Mouse (Mus musculus): ENCODE measurements around the gene Fosb. TPM values are rescaled to one million over a fixed set of nuclear protein-coding genes. Genes with fewer than 3 reads are reported as not detected.

Gene Fosb
- total and polyA plus RNA-seq, 2 experiments from 2014 or later = 0.11 to 0.38 TPM

GRCm38 (mm10) chr7:19290969-19291596 is 18.8 kb downstream of the Fosb start:
- H3K36me3 ChIP-seq (ENCODE audit: insufficient read depth, low read length) = peaks cover 33% of the 10 kb centered on the region
- 11% methylated on average over 19 of the region's 20 CpGs for WGBS
- no peaks in the 10 kb centered on the region for H3K27me3 ChIP-seq (ENCODE audit: insufficient read depth, low read length)
- ATAC-seq (ENCODE audit: low FRiP score) = no peak
- no peaks in the 10 kb centered on the region for H3K9me3 ChIP-seq (ENCODE audit: low read length)
- TF ChIP-seq CTCF (IDR thresholded peaks at IDR 0.05) = no peak
- H3K4me3 ChIP-seq (ENCODE audit: low read depth, low read length) = no peak overlapping the region
- peak overlapping the region; percentile 33 for H3K4me2 ChIP-seq (ENCODE audit: low read depth, low read length, poor library complexity, severe bottlenecking)
- DNase-seq (ENCODE audit: low spot score) = no peak
- no peaks in the 10 kb centered on the region for H3K4me1 ChIP-seq (ENCODE audit: insufficient read depth, low read length)
- no peak overlapping the region for H3K9ac ChIP-seq (replicated peaks; ENCODE audit: low read length, poor library complexity, severe bottlenecking)
- no peak overlapping the region for H3K27ac ChIP-seq (ENCODE audit: low read depth, low read length)

DNA sequence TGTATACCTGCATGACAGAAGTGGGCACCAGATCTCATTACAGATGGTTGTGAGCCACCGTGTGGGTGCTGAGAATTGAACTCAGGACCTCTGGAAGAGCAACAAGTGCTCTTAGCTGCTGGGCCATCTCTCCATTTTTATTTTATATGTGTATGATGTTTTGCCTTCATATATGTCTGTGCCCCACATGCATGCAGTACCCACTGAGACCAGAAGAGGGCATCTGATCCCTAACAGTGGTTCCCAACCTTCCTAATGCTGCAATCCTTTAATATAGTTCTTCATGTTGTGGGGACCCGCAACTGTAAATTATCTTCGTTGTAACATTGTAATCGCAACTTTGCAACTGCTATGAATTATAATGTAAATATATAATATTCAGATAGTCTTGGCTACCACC is 25.1 kb downstream of the Fosb start:
- H3K4me3 ChIP-seq (ENCODE audit: low read depth, low read length) = no peak overlapping the region; the same call in 1 of the 2 replicates
- H3K36me3 ChIP-seq (ENCODE audit: insufficient read depth, low read length) = peaks cover 19% of the 10 kb centered on the region
- H3K9ac ChIP-seq (replicated peaks; ENCODE audit: low read length, poor library complexity, severe bottlenecking) = no peak overlapping the region
- no peak overlapping the region for H3K27ac ChIP-seq (ENCODE audit: low read depth, low read length)
- TF ChIP-seq CTCF (IDR thresholded peaks at IDR 0.05) = peak; percentile 90
- 36% methylated on average over 4 of the region's 4 CpGs for WGBS
- DNase-seq (ENCODE audit: low spot score) (peak; percentile 68), ATAC-seq (ENCODE audit: low FRiP score) (no peak)
- peak overlapping the region; percentile 52; the same call in 1 of the 2 replicates for H3K4me2 ChIP-seq (ENCODE audit: low read depth, low read length, poor library complexity, severe bottlenecking)
- H3K9me3 ChIP-seq (ENCODE audit: low read length) = no peaks in the 10 kb centered on the region
- peaks cover 10% of the 10 kb centered on the region; the same call in 1 of the 2 replicates for H3K4me1 ChIP-seq (ENCODE audit: insufficient read depth, low read length)
- peaks cover 10% of the 10 kb centered on the region for H3K27me3 ChIP-seq (ENCODE audit: insufficient read depth, low read length)

DNA sequence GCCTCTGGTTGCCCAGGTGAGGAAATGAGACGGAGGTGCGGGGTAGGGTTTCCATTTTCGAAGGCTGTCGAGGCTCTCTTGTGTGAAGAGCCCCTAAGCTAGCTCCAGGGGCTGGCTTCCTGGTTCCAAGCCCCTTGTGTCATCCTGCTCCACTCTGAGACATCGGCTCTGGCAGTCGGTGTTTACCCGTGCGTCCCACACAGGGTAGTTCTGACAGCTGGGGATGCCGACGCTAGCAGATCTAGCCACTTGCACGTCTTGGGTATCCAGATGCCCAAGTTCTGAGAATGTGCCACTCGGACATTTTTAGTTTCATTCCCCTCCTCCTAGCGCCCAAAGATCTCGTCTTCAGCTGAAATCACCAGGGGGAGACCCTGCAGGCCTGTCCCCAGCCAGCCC is 26.4 kb downstream of the Fosb start:
- TF ChIP-seq CTCF (IDR thresholded peaks at IDR 0.05) = no peak
- DNase-seq (ENCODE audit: low spot score) (no peak), ATAC-seq (ENCODE audit: low FRiP score) (0 out of 2 replicates have a peak, but pooled peaks have one; percentile 0)
- Histone ChIP-seq H3K36me3 (ENCODE audit: insufficient read depth, low read length) (peaks cover 17% of the 10 kb centered on the region), H3K4me3 (ENCODE audit: low read depth, low read length) (peak overlapping the region; percentile 86), H3K9ac (replicated peaks; ENCODE audit: low read length, poor library complexity, severe bottlenecking) (peak overlapping the region; percentile 96), H3K27me3 (ENCODE audit: insufficient read depth, low read length) (peaks cover 24% of the 10 kb centered on the region), H3K4me2 (ENCODE audit: low read depth, low read length, poor library complexity, severe bottlenecking) (peak overlapping the region; percentile 52), H3K27ac (ENCODE audit: low read depth, low read length) (peak overlapping the region; percentile 92), H3K4me1 (ENCODE audit: insufficient read depth, low read length) (peaks cover 10% of the 10 kb centered on the region), H3K9me3 (ENCODE audit: low read length) (no peaks in the 10 kb centered on the region)
- WGBS = 10% methylated on average over 13 of the region's 14 CpGs

DNA sequence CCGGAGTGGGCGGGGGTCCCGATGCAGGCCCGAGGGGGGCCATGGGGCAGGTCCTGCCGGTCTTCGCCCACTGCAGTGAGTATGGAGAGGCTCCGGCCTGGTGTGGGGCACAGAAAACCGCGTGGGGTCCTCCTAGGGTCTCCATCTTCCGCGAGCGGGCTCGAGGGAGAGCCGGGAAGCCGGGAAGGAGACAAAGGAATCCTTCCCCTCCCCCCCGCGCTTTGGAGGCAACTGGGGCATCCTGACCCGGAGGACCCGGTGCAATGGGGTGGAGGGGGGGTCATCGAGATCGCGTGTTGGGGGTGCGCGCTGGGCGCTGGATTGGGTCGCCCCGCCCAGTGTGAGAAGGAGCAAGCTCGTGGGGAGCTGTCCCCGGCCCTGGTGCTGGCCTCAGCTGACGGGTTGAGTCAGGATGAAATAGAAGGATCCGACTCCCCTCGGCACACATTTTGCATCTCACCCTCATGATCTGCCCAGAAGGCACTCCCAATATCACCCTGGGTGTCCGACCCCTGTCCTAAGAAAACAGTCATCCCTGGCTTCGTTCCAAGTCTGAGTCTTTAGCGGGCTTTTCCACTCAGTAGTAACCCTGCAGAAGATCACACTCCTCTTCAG is 27.0 kb downstream of the Fosb start:
- Histone ChIP-seq H3K36me3 (ENCODE audit: insufficient read depth, low read length) (peaks cover 14% of the 10 kb centered on the region), H3K9ac (replicated peaks; ENCODE audit: low read length, poor library complexity, severe bottlenecking) (peak overlapping the region; percentile 96), H3K9me3 (ENCODE audit: low read length) (no peaks in the 10 kb centered on the region), H3K27ac (ENCODE audit: low read depth, low read length) (peak overlapping the region; percentile 92), H3K27me3 (ENCODE audit: insufficient read depth, low read length) (peaks cover 29% of the 10 kb centered on the region), H3K4me2 (ENCODE audit: low read depth, low read length, poor library complexity, severe bottlenecking) (peak overlapping the region; percentile 52), H3K4me3 (ENCODE audit: low read depth, low read length) (peak overlapping the region; percentile 86), H3K4me1 (ENCODE audit: insufficient read depth, low read length) (peaks cover 10% of the 10 kb centered on the region)
- no peak for TF ChIP-seq CTCF (IDR thresholded peaks at IDR 0.05)
- WGBS = 1% methylated on average over 28 of the region's 35 CpGs
- ATAC-seq (ENCODE audit: low FRiP score) = peak; percentile 65
- DNase-seq (ENCODE audit: low spot score) = peak; percentile 48

GRCm38 (mm10) chr7:19282385-19282784 is 27.5 kb downstream of the Fosb start, which contains the start of gene Rtn2:
TSS of gene Rtn2 (plus strand) at chr7:19282624.
- TF ChIP-seq CTCF (IDR thresholded peaks at IDR 0.05) = no peak
- ATAC-seq (ENCODE audit: low FRiP score) = peak; percentile 80
- Histone ChIP-seq H3K4me3 (ENCODE audit: low read depth, low read length) (peak within 1 kb of the TSS; percentile 86), H3K9ac (replicated peaks; ENCODE audit: low read length, poor library complexity, severe bottlenecking) (peak within 1 kb of the TSS; percentile 96), H3K9me3 (ENCODE audit: low read length) (no peaks in the 10 kb centered on the region), H3K27ac (ENCODE audit: low read depth, low read length) (peak within 1 kb of the TSS; percentile 92), H3K4me2 (ENCODE audit: low read depth, low read length, poor library complexity, severe bottlenecking) (peak within 1 kb of the TSS; percentile 52), H3K4me1 (ENCODE audit: insufficient read depth, low read length) (peaks cover 10% of the 10 kb centered on the region), H3K36me3 (ENCODE audit: insufficient read depth, low read length) (peaks cover 9% of the 10 kb centered on the region), H3K27me3 (ENCODE audit: insufficient read depth, low read length) (peaks cover 31% of the 10 kb centered on the region)
- 1% methylated on average over 31 of the region's 37 CpGs for WGBS
- peak; percentile 90 for DNase-seq (ENCODE audit: low spot score)
